Mouse (Mus musculus) myocyte (in vitro differentiated cells): ENCODE results near the gene Coq8b.

Source experiments
- CEBPB ChIP-seq: IDR thresholded peaks from 2 replicates; pipeline ENCODE4 v1.6.1; 2011; ENCODE audit warnings: mild to moderate bottlenecking, moderate library complexity; ENCODE audit not compliant: poor library complexity, insufficient read depth, severe bottlenecking
- POLR2A ChIP-seq: IDR thresholded peaks from one replicate; pipeline ENCODE4 v1.6.1; 2011; ENCODE audit warnings: low read depth, mild to moderate bottlenecking, control low read depth, moderate library complexity; ENCODE audit not compliant: insufficient read length
- TCF12 ChIP-seq: IDR thresholded peaks from one replicate; pipeline ENCODE4 v1.6.1; 2011; ENCODE audit warnings: mild to moderate bottlenecking, control low read depth; ENCODE audit not compliant: poor library complexity, insufficient read depth, severe bottlenecking

GRCm38 (mm10) chr7:27224877-27225575 lies 7.8 kb upstream of the Coq8b start:
- TF ChIP-seq TCF12 (no peak), CEBPB (no peak), POLR2A (no peak)
